Mouse (Mus musculus) CD4-positive naive resting alpha-beta T cell, adult 57 days (primary cell): ENCODE measurements around the gene Slc25a44. TPM values are rescaled to one million over a fixed set of nuclear protein-coding genes. Genes with fewer than 3 reads are reported as not detected.

ENCODE experiments used
- total RNA-seq: library from RNA; stranded (reverse); gene quantifications from one replicate; pipeline ENCODE4 v1.2.4, GENCODE M21; 2023

Slc25a44 gene
- 16.3 TPM for total RNA-seq

GRCm38 (mm10) chr3:88424605-88425329 is at the start of gene Slc25a44:
TSS of gene Slc25a44 (minus strand) at chr3:88425139.

GRCm38 (mm10) chr3:88460983-88461696 is 36.2 kb upstream of the Slc25a44 start, which contains the start of gene Sema4a:
TSS of gene Sema4a (minus strand) at chr3:88461182.

GRCm38 (mm10) chr3:88409741-88410644 is 14.9 kb downstream of the Slc25a44 start, which contains the start of gene Pmf1:
TSS of gene Pmf1 (minus strand) at chr3:88410331.

GRCm38 (mm10) chr3:88384364-88384763 is 40.6 kb downstream of the Slc25a44 start, which contains the start of gene Bglap:
TSS of gene Bglap (minus strand) at chr3:88384464.

GRCm38 (mm10) chr3:88378599-88378998 is 46.3 kb downstream of the Slc25a44 start, which contains the start of gene Bglap2:
TSS of gene Bglap2 (minus strand) at chr3:88378699.

GRCm38 (mm10) chr3:88372643-88373042 is 52.3 kb downstream of the Slc25a44 start, which contains the start of gene Bglap3:
TSS of gene Bglap3 (minus strand) at chr3:88372743.

GRCm38 (mm10) chr3:88364337-88364736 is 60.6 kb downstream of the Slc25a44 start, which contains the start of gene Paqr6:
TSS of gene Paqr6 (plus strand) at chr3:88364584.

Other genes with a start within 250 kb of the Slc25a44 start
- gene Rhbg, start 170.4 kb downstream of the Slc25a44 start, total RNA-seq: not detected
- not detected for gene Gm38392, start 137.9 kb downstream of the Slc25a44 start, total RNA-seq
- 4.2 TPM for gene Tsacc, start 128.1 kb downstream of the Slc25a44 start, total RNA-seq
- gene Cct3, start 128.0 kb downstream of the Slc25a44 start, total RNA-seq: 188 TPM
- 116 TPM for gene Glmp, start 100.1 kb downstream of the Slc25a44 start, total RNA-seq
- gene Tmem79, start 89.0 kb downstream of the Slc25a44 start, total RNA-seq: 2.6 TPM
- gene Smg5, start 88.9 kb downstream of the Slc25a44 start, total RNA-seq: 136 TPM
- gene Paqr6, start 60.6 kb downstream of the Slc25a44 start, total RNA-seq: 3.7 TPM
- not detected for gene Bglap3, start 52.4 kb downstream of the Slc25a44 start, total RNA-seq
- gene Bglap2, start 46.4 kb downstream of the Slc25a44 start, total RNA-seq: not detected
- not detected for gene Bglap, start 40.7 kb downstream of the Slc25a44 start, total RNA-seq
- 42.3 TPM for gene Pmf1, start 14.8 kb downstream of the Slc25a44 start, total RNA-seq
- gene Sema4a, start 36.0 kb upstream of the Slc25a44 start, total RNA-seq: 98.8 TPM
- 27.9 TPM for gene Lmna, start 84.8 kb upstream of the Slc25a44 start, total RNA-seq
- 3.0 TPM for gene Mex3a, start 107.3 kb upstream of the Slc25a44 start, total RNA-seq
- not detected for gene Rab25, start 123.2 kb upstream of the Slc25a44 start, total RNA-seq
- gene Lamtor2, start 127.9 kb upstream of the Slc25a44 start, total RNA-seq: 78.7 TPM
- 50.1 TPM for gene Ubqln4, start 128.6 kb upstream of the Slc25a44 start, total RNA-seq
- gene Ssr2, start 150.7 kb upstream of the Slc25a44 start, total RNA-seq: 78.1 TPM
- gene Arhgef2, start 180.8 kb upstream of the Slc25a44 start, total RNA-seq: 165 TPM
- gene Rxfp4, start 228.0 kb upstream of the Slc25a44 start, total RNA-seq: not detected